In genomic region chr15:32020323-32021008, GRCm38 (mm10) we compare ENCODE assay signal across 10 mouse cellular contexts.
DNase-seq lines count a peak whose midpoint lies in the region; ATAC-seq and TF ChIP-seq lines count a peak whose summit lies in the region.
"Had no signal": no experiment of that assay in that cellular context is flagged by ENCODE, and none has a peak within 500 bp of the region (broad histone marks: within the 10 kb centered on the region; RNA-seq: fewer than 3 reads in every experiment).

No protein-coding gene starts in this region.

- H3K36me3 ChIP-seq in kidney, adult 2 months (ENCODE audit: control insufficient read depth, insufficient read depth, low read length), result no peaks in the 10 kb centered on the region
- H3K36me3 ChIP-seq in intestine, embryonic 15.5 days, result no peaks in the 10 kb centered on the region
- no peaks in the 10 kb centered on the region for H3K36me3 ChIP-seq in liver, postnatal 0 days (replicated peaks; ENCODE audit: insufficient read depth, low read length)

- 0 out of 2 replicates have a peak, but pooled peaks cover 6% of the 10 kb centered on the region for H3K4me1 ChIP-seq in kidney, adult 2 months (ENCODE audit: control insufficient read depth, insufficient read depth, low read length)
- H3K4me1 ChIP-seq in bone marrow macrophage, adult 2 months (ENCODE audit: control insufficient read depth, insufficient read depth, low read length), result no peaks in the 10 kb centered on the region
- H3K4me1 ChIP-seq in intestine, embryonic 15.5 days (replicated peaks), result no peaks in the 10 kb centered on the region
- no peaks in the 10 kb centered on the region for H3K4me1 ChIP-seq in liver, postnatal 0 days (ENCODE audit: insufficient read depth)

- H3K27ac ChIP-seq in kidney, adult 2 months (ENCODE audit: insufficient read depth, low read depth, low read length), result no peak overlapping the region
- H3K27ac ChIP-seq in bone marrow macrophage, adult 2 months (ENCODE audit: insufficient read depth, low read depth, low read length), result no peak overlapping the region
- H3K27ac ChIP-seq in intestine, embryonic 15.5 days, result peak overlapping the region; percentile 44; the same call in 1 of the 2 replicates
- no peak overlapping the region for H3K27ac ChIP-seq in liver, postnatal 0 days (ENCODE audit: low read depth)

- TF ChIP-seq POLR2A in kidney, adult 2 months (IDR thresholded peaks at IDR 0.05; ENCODE audit: low read depth, low read length), result no peak
- TF ChIP-seq POLR2A in bone marrow macrophage, adult 2 months (IDR thresholded peaks at IDR 0.05; ENCODE audit: borderline replicate concordance, low read depth, low read length), result no peak

- H3K9ac ChIP-seq in intestine, embryonic 15.5 days, result no peak overlapping the region
- H3K9ac ChIP-seq in liver, postnatal 0 days (replicated peaks), result no peak overlapping the region

- H3K9me3 ChIP-seq in intestine, embryonic 15.5 days, result no peaks in the 10 kb centered on the region
- no peaks in the 10 kb centered on the region for H3K9me3 ChIP-seq in liver, postnatal 0 days (ENCODE audit: low read length)

- peak overlapping the region; percentile 5 for H3K4me3 ChIP-seq in kidney, adult 2 months (ENCODE audit: insufficient read depth, low read depth, low read length)
- peak overlapping the region; percentile 11; the same call in 1 of the 2 replicates for H3K4me3 ChIP-seq in bone marrow macrophage, adult 2 months (ENCODE audit: insufficient read depth, low read length)
- no peak overlapping the region for H3K4me3 ChIP-seq in intestine, embryonic 15.5 days (replicated peaks)
- H3K4me3 ChIP-seq in liver, postnatal 0 days (ENCODE audit: low read depth, low read length), result no peak overlapping the region

- no peaks in the 10 kb centered on the region for H3K27me3 ChIP-seq in kidney, adult 2 months (replicated peaks; ENCODE audit: control insufficient read depth, insufficient read depth, low read length)
- no peaks in the 10 kb centered on the region for H3K27me3 ChIP-seq in intestine, embryonic 15.5 days (replicated peaks)
- H3K27me3 ChIP-seq in liver, postnatal 0 days (ENCODE audit: insufficient read depth, low read length), result no peaks in the 10 kb centered on the region

- TF ChIP-seq EP300 in liver, postnatal 0 days (IDR thresholded peaks at IDR 0.05; ENCODE audit: low read depth), result no peak

- no peak for TF ChIP-seq CTCF in kidney, adult 2 months (conservative IDR thresholded peaks at IDR 0.05; ENCODE audit: insufficient read depth, insufficient read length, low read depth, low read length)
- TF ChIP-seq CTCF in bone marrow macrophage, adult 2 months (IDR thresholded peaks at IDR 0.05; ENCODE audit: low read depth, low read length), result no peak
- no peak for TF ChIP-seq CTCF in liver, postnatal 0 days (IDR thresholded peaks at IDR 0.05; ENCODE audit: low read depth)

- WGBS in kidney, adult 2 months, result 31% methylated on average over 6 of the region's 6 CpGs
- WGBS in intestine, embryonic 15.5 days, result 21% methylated on average over 6 of the region's 6 CpGs
- 39% methylated on average over 6 of the region's 6 CpGs for WGBS in liver, postnatal 0 days (ENCODE audit: insufficient replicate concordance)

- peak overlapping the region; percentile 38 for H3K4me2 ChIP-seq in intestine, embryonic 15.5 days (replicated peaks)
- peak overlapping the region; percentile 41 for H3K4me2 ChIP-seq in liver, postnatal 0 days (ENCODE audit: low read depth, low read length)

- DNase-seq in kidney, adult 2 months, result peak; percentile 13
- no peak for DNase-seq in kidney, adult 18-20 months
- DNase-seq in liver, postnatal 0 days, result no peak
- no peak for DNase-seq in c-Kit-positive CD71-positive TER-119-positive erythroid progenitor cells, embryonic 14.5 days (ENCODE audit: low spot score)
- DNase-seq in urinary bladder, postnatal 14 days (ENCODE audit: low spot score), result no peak
- DNase-seq in right cerebral cortex, adult 18-20 months, result no peak
- DNase-seq: cerebellum, adult 9-10 months; gastrocnemius, postnatal 14 days had no signal

- peak; percentile 61 for ATAC-seq in intestine, embryonic 15.5 days
- no peak for ATAC-seq in liver, postnatal 0 days

Comparison
In these comparisons a context has a peak if more than half of its experiments do, and no peak if none do; other contexts are left out.
1. H3K4me3 ChIP-seq: peak in kidney, adult 2 months (single experiment) and bone marrow macrophage, adult 2 months (single experiment); none in intestine, embryonic 15.5 days (single experiment) and liver, postnatal 0 days (single experiment).